Mouse (Mus musculus) bone marrow macrophage, adult 2 months (primary cell): ENCODE results near the gene Man2c1. TPM values are rescaled to one million over a fixed set of nuclear protein-coding genes. Genes with fewer than 3 reads are reported as not detected.

Experiments used
- H3K27ac ChIP-seq: 2 replicates; pipeline ENCODE4 v1.5.1; 2012; ENCODE audit warnings: low read depth, low read length; ENCODE audit not compliant: insufficient read depth
- H3K4me1 ChIP-seq: 2 replicates; pipeline ENCODE4 v1.6.1; 2012; ENCODE audit warnings: low read length; ENCODE audit not compliant: control insufficient read depth, insufficient read depth
- H3K4me3 ChIP-seq: 2 replicates; pipeline ENCODE4 v1.5.1; 2012; ENCODE audit warnings: mild to moderate bottlenecking, low read length, moderate library complexity; ENCODE audit not compliant: insufficient read depth
- CTCF ChIP-seq: IDR thresholded peaks from 2 replicates; pipeline ENCODE4 v1.5.1; 2012; ENCODE audit warnings: low read depth, mild to moderate bottlenecking, low read length, moderate library complexity
- POLR2A ChIP-seq: IDR thresholded peaks from 2 replicates; pipeline ENCODE4 v1.6.1; 2012; ENCODE audit warnings: mild to moderate bottlenecking, low read depth, low read length, borderline replicate concordance
- polyA plus RNA-seq: library from polyadenylated mRNA; stranded (reverse); fragments of >200 nt; gene quantifications from 2 replicates; pipeline ENCODE4 v1.2.4, GENCODE M21; 2012; ENCODE audit not compliant: missing spikeins, insufficient read depth, insufficient read length

Man2c1 gene
- polyA plus RNA-seq, 1 experiment = 83.8 TPM

GRCm38 (mm10) chr9:57156383-57156782 is 25.9 kb downstream of the Man2c1 start:
- H3K27ac ChIP-seq = no peak overlapping the region
- no peak overlapping the region for H3K4me3 ChIP-seq
- no peak for TF ChIP-seq POLR2A
- no peak for TF ChIP-seq CTCF
- peaks cover 15% of the 10 kb centered on the region for H3K4me1 ChIP-seq

- H3K27ac ChIP-seq = no peak overlapping the region
- peak overlapping the region; percentile 74 for H3K4me3 ChIP-seq
- peaks cover 15% of the 10 kb centered on the region for H3K4me1 ChIP-seq
- TF ChIP-seq POLR2A = no peak
- TF ChIP-seq CTCF = no peak
Observed at GRCm38 (mm10) chr9:57156823-57157222, 26.3 kb downstream of the Man2c1 start.

- peak overlapping the region; percentile 79 for H3K27ac ChIP-seq
- TF ChIP-seq POLR2A (no peak), CTCF (no peak)
Observed at GRCm38 (mm10) chr9:57157499-57157898, 27.0 kb downstream of the Man2c1 start.

DNA sequence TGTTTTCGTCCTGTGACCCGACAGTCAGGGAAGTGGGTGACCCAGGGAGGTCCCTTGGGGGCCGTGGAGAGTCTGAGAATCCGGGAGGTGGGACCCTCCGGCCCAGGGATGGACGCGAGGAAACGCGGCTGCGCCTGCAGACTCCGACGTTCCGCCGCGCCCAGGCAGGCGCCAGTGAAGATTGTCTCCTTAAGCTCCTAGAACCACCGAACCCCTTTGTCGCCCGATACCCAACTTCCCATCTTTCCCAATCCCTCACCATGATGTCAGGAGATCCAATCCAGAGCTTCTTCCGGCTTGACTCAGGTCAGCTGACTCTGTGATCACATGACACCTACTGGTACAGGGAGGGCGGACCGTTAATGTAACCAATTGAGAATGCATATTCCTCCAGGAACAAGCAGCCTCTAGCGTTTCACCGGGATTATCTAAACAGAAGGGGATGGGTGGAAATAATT is 27.6 kb downstream of the Man2c1 start, which contains the start of gene Commd4:
Commd4 (minus strand) TSS at position 319 of the 458 bp plus-strand sequence.
- peak within 1 kb of the TSS; percentile 74 for H3K4me3 ChIP-seq
- H3K4me1 ChIP-seq = peaks cover 15% of the 10 kb centered on the region
- peak within 1 kb of the TSS; percentile 79 for H3K27ac ChIP-seq
- no peak; the same call in 1 of the 2 replicates for TF ChIP-seq CTCF
- TF ChIP-seq POLR2A = peak; percentile 50; the same call in 1 of the 2 replicates

More at GRCm38 (mm10) chr9:57157499-57157898, 27.0 kb downstream of the Man2c1 start:
- Histone ChIP-seq H3K4me1 (peaks cover 15% of the 10 kb centered on the region), H3K4me3 (peak overlapping the region; percentile 74)

DNA sequence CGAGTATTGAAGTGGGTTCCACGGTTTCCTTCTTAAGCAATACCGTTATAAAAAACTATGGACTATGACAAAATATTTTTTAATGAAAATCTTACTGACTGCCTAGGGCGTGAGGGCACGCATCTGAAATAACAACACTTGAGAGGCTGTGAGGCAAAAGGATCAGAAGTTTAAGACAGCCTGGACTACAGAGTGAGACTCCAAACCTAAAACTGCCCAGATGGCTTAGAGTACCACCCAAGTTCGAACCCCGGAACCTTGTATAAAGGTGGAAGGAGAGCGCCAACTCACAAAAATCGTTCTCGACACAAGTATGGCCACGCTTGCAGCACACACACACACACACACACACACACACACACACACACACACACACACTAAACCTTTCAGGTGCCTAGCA is 28.0 kb downstream of the Man2c1 start:
- no peak for TF ChIP-seq POLR2A
- TF ChIP-seq CTCF = no peak
- peaks cover 15% of the 10 kb centered on the region for H3K4me1 ChIP-seq
- H3K4me3 ChIP-seq = peak overlapping the region; percentile 74
- peak overlapping the region; percentile 38 for H3K27ac ChIP-seq

DNA sequence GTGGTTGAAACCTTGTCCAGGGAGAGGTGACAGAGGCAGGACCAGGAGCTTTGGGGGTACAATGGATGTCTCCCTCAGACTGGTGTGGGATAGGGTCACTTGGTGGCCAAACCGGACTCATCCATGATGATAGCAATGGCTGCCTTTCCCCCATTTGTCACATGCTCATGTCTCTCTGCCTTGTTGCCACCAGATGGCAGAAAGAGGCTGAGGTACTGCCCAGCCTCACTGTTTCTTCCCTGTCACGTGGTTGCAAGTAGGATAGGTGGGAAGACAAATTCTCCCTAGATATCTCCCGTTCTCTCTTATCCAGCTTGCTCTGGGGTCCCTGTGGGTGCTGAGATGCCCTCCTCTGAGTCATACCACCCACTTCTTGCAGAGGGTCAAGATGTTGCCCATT is 32.0 kb downstream of the Man2c1 start:
- H3K4me1 ChIP-seq = peaks cover 6% of the 10 kb centered on the region
- H3K27ac ChIP-seq = no peak overlapping the region
- H3K4me3 ChIP-seq = no peak overlapping the region
- no peak for TF ChIP-seq POLR2A
- TF ChIP-seq CTCF = peak; percentile 60

- no peak overlapping the region for H3K27ac ChIP-seq
- H3K4me3 ChIP-seq = no peak overlapping the region
- TF ChIP-seq POLR2A (no peak), CTCF (no peak)
Observed at GRCm38 (mm10) chr9:57163137-57163536, 32.6 kb downstream of the Man2c1 start.

GRCm38 (mm10) chr9:57166173-57166572 is 35.7 kb downstream of the Man2c1 start:
- no peak overlapping the region for H3K4me3 ChIP-seq
- no peak overlapping the region for H3K27ac ChIP-seq
- TF ChIP-seq POLR2A = no peak
- peaks cover 8% of the 10 kb centered on the region for H3K4me1 ChIP-seq

More at GRCm38 (mm10) chr9:57163137-57163536, 32.6 kb downstream of the Man2c1 start:
- H3K4me1 ChIP-seq = peaks cover 8% of the 10 kb centered on the region

DNA sequence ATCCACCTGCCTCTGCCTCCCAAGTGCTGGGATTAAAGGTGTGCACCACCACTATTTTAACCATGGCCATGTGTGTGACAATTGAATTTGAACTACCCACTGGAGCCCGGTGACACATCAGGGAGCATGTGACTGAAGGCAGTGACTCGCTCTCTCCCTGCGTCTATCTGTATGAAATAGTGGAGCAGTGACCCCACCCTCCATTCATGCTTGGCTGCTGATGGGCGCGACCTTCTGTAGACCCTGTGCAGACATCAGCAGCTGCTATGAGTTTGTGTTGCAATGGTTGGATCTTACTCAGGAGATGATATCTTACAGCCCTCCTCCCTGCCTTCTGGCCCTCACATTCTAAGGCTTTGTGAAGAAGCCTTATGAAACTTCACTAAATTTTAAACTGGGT is 37.9 kb downstream of the Man2c1 start:
- no peak overlapping the region for H3K4me3 ChIP-seq
- peaks cover 8% of the 10 kb centered on the region for H3K4me1 ChIP-seq
- no peak for TF ChIP-seq CTCF
- TF ChIP-seq POLR2A = no peak
- H3K27ac ChIP-seq = no peak overlapping the region

Other genes with a start within 250 kb of the Man2c1 start
- 10.8 and 12.5 TPM in 2 replicates for gene Snx33, start 202.3 kb upstream of the Man2c1 start, polyA plus RNA-seq
- gene Imp3, start 193.2 kb upstream of the Man2c1 start, polyA plus RNA-seq = 62.4 and 64.1 TPM in 2 replicates
- gene Snupn, start 179.8 kb upstream of the Man2c1 start, polyA plus RNA-seq = 5.2 and 8.1 TPM in 2 replicates
- 15.6 and 18.5 TPM in 2 replicates for gene Ptpn9, start 135.8 kb upstream of the Man2c1 start, polyA plus RNA-seq
- gene Sin3a, start 58.6 kb upstream of the Man2c1 start, polyA plus RNA-seq = 30.5 and 37.1 TPM in 2 replicates
- gene Neil1, start 17.6 kb downstream of the Man2c1 start, polyA plus RNA-seq = 11.0 and 12.5 TPM in 2 replicates
- 67.7 and 71.5 TPM in 2 replicates for gene Commd4, start 27.6 kb downstream of the Man2c1 start, polyA plus RNA-seq
- not detected in 2 replicates for gene Trcg1, start 105.9 kb downstream of the Man2c1 start, polyA plus RNA-seq
- gene 1700017B05Rik, start 131.9 kb downstream of the Man2c1 start, polyA plus RNA-seq = 16.3 and 17.5 TPM in 2 replicates